Mouse (Mus musculus) hindbrain, embryonic 13.5 days (tissue): Measurements from ENCODE around the gene Dcps. TPM values are rescaled to one million over a fixed set of nuclear protein-coding genes. Genes with fewer than 3 reads are reported as not detected.
A peak's percentile ranks its signal among the peaks of the same experiment; 100 is the strongest.

ENCODE experiments used
- ATAC-seq: fragments of 200-750 bp; cut with Nextera tagmentation; 2 replicates; pipeline ENCODE4 v1.8.0; 2017; ENCODE audit warnings: moderate TSS enrichment; ENCODE audit not compliant: low FRiP score
- H3K27ac ChIP-seq: fragments of 300-500 bp; sonication (generic); 2 replicates; pipeline ENCODE4 v1.5.1; 2015; ENCODE audit warnings: inconsistent platforms, mild to moderate bottlenecking, moderate library complexity
- H3K27me3 ChIP-seq: fragments of 300-500 bp; sonication (generic); 2 replicates; pipeline ENCODE4 v1.6.1; 2015; ENCODE audit warnings: mild to moderate bottlenecking, inconsistent platforms
- H3K36me3 ChIP-seq: fragments of 300-500 bp; sonication (generic); 2 replicates; pipeline ENCODE4 v1.6.1; 2015; ENCODE audit warnings: mild to moderate bottlenecking, inconsistent platforms
- H3K4me1 ChIP-seq: fragments of 300-500 bp; sonication (generic); replicated peaks from 2 replicates; pipeline ENCODE4 v1.6.1; 2015; ENCODE audit warnings: inconsistent platforms
- H3K4me2 ChIP-seq: fragments of 300-500 bp; sonication (generic); 2 replicates; pipeline ENCODE4 v1.6.1; 2015; ENCODE audit warnings: inconsistent platforms, mild to moderate bottlenecking, moderate library complexity
- H3K4me3 ChIP-seq: fragments of 300-500 bp; sonication (generic); 2 replicates; pipeline ENCODE4 v1.5.1; 2015; ENCODE audit warnings: mild to moderate bottlenecking, inconsistent platforms
- H3K9ac ChIP-seq: fragments of 300-500 bp; sonication (generic); 2 replicates; pipeline ENCODE4 v1.6.1; 2015; ENCODE audit warnings: mild to moderate bottlenecking, inconsistent platforms
- H3K9me3 ChIP-seq: fragments of 300-500 bp; sonication (generic); 2 replicates; pipeline ENCODE4 v1.6.1; 2016; ENCODE audit warnings: inconsistent platforms
- WGBS: fragments of 180-500 bp; shearing (Covaris S2); methylation state at CpG from one replicate; pipeline ENCODE4 v1.1.7; 2015; 5-methylcytosine and 5-hydroxymethylcytosine counted together
- polyA plus RNA-seq: library from polyadenylated mRNA; unstranded; fragments of >200 nt; fragmentation: Nextera tagmentation; extraction: Ambion mirVana; gene quantifications from 2 replicates; pipeline ENCODE4 v1.2.1, GENCODE M21; 2015

The Dcps gene
- polyA plus RNA-seq, 1 experiment from 2014 or later: 80.1 TPM

DNA sequence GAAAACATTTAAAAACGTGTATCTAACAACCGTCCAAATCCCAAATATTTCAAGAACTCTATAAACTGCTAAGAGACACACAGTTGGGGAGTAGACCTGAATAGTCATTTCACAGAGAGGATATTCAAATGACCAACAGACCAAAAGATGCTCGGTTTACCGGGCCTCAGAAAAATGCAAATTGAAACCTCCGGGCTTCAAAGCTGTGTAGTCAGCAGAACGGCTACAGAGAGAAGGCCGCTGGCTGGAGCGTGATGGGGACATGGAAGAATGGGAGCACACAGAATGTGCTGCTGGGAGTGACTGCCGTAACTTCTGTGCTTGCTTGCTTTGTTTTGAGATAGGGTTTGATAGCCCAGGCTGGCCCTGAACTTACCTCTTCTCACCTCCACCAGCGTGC lies 22.5 kb upstream of the Dcps start:
- ATAC-seq: no peak
- no peak overlapping the region for H3K27ac ChIP-seq

DNA sequence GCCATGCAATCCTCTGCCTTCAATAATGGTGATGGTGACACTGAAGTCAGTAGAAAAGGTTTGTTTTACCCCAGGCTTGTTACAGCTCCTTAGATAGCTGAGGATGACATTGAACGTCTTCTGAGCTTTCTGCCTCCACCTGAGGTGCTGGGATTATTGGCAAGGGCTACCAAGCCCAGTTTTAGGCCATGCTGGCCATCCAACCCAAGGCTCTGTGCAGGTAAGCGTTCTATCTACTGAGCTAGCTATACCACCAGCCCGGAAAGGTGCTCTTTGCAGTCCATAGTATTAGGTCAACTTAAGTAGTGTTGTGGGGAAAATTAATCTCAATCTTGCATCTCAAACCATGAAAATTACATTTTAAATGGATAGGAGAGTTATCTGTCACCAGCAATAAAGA lies 21.8 kb upstream of the Dcps start:
- no peak for ATAC-seq
- H3K4me3 ChIP-seq: no peak overlapping the region
- H3K9ac ChIP-seq: no peak overlapping the region
- H3K4me1 ChIP-seq: peaks cover 22% of the 10 kb centered on the region
- no peak overlapping the region for H3K27ac ChIP-seq
- H3K9me3 ChIP-seq: no peaks in the 10 kb centered on the region
- no peaks in the 10 kb centered on the region for H3K27me3 ChIP-seq
- no peak overlapping the region for H3K4me2 ChIP-seq
- WGBS: 92% methylated on average over 3 of the region's 3 CpGs
- no peaks in the 10 kb centered on the region for H3K36me3 ChIP-seq

More for the DNA sequence above, 22.5 kb upstream of the Dcps start:
- Histone ChIP-seq H3K9me3 (no peaks in the 10 kb centered on the region), H3K27me3 (no peaks in the 10 kb centered on the region), H3K9ac (no peak overlapping the region), H3K4me3 (no peak overlapping the region), H3K4me1 (peaks cover 22% of the 10 kb centered on the region), H3K4me2 (no peak overlapping the region), H3K36me3 (no peaks in the 10 kb centered on the region)
- 71% methylated on average over 10 of the region's 10 CpGs for WGBS

DNA sequence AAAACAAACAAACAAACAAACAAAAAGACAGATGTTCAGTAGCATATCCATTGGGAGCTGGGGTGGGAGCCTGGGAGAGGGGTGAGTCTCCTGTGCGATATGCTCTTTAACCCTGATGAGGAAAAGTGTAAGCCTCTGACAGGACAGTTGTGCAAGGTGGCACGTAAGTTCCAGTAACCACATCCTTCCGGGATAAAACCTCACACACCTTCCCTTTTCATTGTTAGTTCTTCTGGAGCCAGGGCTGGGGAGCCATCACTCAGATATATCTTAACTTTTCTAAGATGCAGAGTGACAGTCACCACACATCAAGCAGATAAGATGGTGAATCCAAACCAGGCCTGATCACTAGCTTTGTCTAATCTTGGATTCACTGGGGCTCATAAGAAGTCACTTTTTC lies 18.2 kb upstream of the Dcps start:
- no peak overlapping the region for H3K4me2 ChIP-seq
- H3K36me3 ChIP-seq: peaks cover 8% of the 10 kb centered on the region; the same call in 1 of the 2 replicates
- H3K4me1 ChIP-seq: peaks cover 1% of the 10 kb centered on the region; the same call in 1 of the 2 replicates

DNA sequence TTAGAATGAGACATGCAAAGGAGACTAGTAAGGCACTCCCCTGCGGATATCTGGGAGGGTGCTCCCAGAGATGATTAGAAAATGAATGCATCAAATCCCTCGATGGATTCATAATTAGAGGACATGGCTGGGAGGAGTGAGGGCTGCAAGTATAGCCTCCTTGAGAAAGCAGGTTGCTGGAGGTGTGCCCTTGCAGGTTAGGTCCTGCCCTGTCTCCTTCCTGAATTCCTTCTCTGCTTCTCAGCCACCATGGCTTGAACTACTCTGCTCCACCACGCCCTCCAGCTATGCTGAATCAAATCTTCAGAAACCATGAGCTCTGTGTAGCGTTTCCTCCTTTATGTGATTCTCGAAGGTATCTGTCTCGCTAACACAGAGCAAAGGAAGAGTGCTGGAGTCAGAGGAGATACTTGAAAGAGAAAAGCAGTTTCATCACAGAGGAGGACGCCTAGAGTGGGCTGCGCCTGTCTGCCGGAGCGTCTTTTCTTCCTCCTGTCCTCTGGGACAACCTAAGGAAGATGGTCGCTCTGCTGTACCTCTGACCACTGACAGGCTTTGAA lies 17.2 kb upstream of the Dcps start:
- Histone ChIP-seq H3K9me3 (no peaks in the 10 kb centered on the region), H3K36me3 (peaks cover 15% of the 10 kb centered on the region; the same call in 1 of the 2 replicates), H3K27me3 (no peaks in the 10 kb centered on the region), H3K4me3 (no peak overlapping the region), H3K9ac (no peak overlapping the region), H3K4me2 (no peak overlapping the region), H3K27ac (no peak overlapping the region), H3K4me1 (peaks cover 5% of the 10 kb centered on the region; the same call in 1 of the 2 replicates)
- ATAC-seq: 0 out of 2 replicates have a peak, but pooled peaks have one; percentile 32
- WGBS: 79% methylated on average over 11 of the region's 11 CpGs

More for the DNA sequence above, 18.2 kb upstream of the Dcps start:
- ATAC-seq: no peak
- Histone ChIP-seq H3K9me3 (no peaks in the 10 kb centered on the region), H3K27ac (no peak overlapping the region), H3K4me3 (no peak overlapping the region), H3K9ac (no peak overlapping the region), H3K27me3 (no peaks in the 10 kb centered on the region)
- WGBS: 95% methylated on average over 3 of the region's 3 CpGs

DNA sequence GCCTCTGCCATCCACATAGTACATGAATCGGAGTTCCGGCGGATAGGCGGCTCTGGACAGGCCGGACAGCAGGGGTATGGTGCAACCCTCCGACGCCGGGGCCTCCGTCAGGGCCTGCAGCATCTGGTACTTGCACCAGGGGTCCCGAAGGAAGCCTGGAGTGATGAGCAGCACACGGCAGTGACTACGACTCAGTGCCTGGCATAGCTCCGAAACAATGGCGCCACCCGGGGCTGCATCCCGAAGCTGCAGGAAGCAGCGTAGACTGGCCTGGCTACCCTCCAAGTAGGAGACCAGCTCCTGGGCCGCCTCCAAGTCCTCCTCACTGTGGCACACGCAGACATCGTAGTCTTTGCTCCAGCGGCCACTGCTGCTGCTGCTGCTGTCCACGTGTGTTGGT lies 12.8 kb upstream of the Dcps start:
- H3K9me3 ChIP-seq: no peaks in the 10 kb centered on the region
- H3K4me2 ChIP-seq: no peak overlapping the region
- H3K9ac ChIP-seq: no peak overlapping the region
- H3K4me1 ChIP-seq: peaks cover 5% of the 10 kb centered on the region; the same call in 1 of the 2 replicates
- peaks cover 23% of the 10 kb centered on the region; the same call in 1 of the 2 replicates for H3K36me3 ChIP-seq
- peak; percentile 55 for ATAC-seq
- no peak overlapping the region for H3K4me3 ChIP-seq
- 69% methylated on average over 22 of the region's 22 CpGs for WGBS
- H3K27ac ChIP-seq: 0 out of 2 replicates have a peak overlapping the region, but pooled peaks have one; percentile 4
- H3K27me3 ChIP-seq: no peaks in the 10 kb centered on the region

DNA sequence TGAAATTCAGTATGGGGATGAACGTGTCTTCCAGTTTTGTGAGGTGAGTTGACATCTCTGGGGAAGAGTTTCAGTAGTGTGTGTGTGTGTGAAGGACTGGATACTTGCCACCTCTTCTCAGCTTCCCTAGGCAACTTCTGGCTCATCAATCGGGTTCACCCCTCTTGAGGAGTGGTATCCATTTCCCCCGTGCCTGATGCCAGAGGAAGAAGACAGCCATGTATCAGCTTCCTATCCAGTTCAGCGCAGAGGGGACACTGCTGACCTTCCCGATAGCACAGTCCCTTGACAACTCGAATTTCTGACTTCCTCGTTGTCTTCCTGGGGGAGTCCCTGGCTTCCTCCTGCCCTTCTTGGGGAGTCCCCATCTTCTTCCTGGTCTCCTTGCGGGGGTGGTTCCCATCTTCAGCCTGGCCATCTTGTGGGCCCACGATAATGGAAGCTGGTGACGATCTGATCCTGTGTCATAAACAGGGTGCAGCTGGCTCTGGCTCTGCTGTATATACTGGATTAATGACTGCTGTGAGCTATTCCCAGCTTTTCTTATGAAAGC lies 11.6 kb upstream of the Dcps start:
- WGBS: 89% methylated on average over 10 of the region's 10 CpGs
- peaks cover 23% of the 10 kb centered on the region; the same call in 1 of the 2 replicates for H3K36me3 ChIP-seq
- no peak overlapping the region for H3K27ac ChIP-seq
- H3K9me3 ChIP-seq: no peaks in the 10 kb centered on the region
- no peak overlapping the region for H3K4me3 ChIP-seq
- H3K4me1 ChIP-seq: 0 out of 2 replicates have a peak, but pooled peaks cover 5% of the 10 kb centered on the region
- no peak for ATAC-seq
- no peak overlapping the region for H3K4me2 ChIP-seq
- no peak overlapping the region for H3K9ac ChIP-seq
- no peaks in the 10 kb centered on the region for H3K27me3 ChIP-seq

DNA sequence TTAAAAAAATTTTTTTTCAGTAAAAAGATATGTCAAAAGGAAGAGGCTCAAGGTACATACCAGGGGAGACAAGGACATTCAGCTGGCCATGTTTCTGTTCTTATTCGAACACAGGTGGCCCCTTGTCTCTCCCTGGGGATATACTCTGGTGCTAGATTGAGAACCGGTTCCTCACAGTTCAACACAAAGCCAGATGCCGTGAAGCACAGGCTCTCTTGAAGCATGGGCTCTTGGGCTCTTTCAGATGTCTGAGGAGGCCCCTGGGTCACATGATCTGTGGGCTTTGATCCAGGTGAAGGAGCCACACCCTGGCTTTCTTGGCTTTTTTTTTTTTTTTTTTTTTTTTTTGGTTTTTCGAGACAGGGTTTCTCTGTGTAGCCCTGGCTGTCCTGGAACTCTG lies 10.6 kb upstream of the Dcps start:
- Histone ChIP-seq H3K9me3 (no peaks in the 10 kb centered on the region), H3K36me3 (peaks cover 23% of the 10 kb centered on the region; the same call in 1 of the 2 replicates), H3K27ac (no peak overlapping the region), H3K9ac (no peak overlapping the region), H3K4me1 (0 out of 2 replicates have a peak, but pooled peaks cover 5% of the 10 kb centered on the region), H3K4me3 (no peak overlapping the region), H3K27me3 (no peaks in the 10 kb centered on the region), H3K4me2 (no peak overlapping the region)
- no peak for ATAC-seq
- 82% methylated on average over 4 of the region's 4 CpGs for WGBS

DNA sequence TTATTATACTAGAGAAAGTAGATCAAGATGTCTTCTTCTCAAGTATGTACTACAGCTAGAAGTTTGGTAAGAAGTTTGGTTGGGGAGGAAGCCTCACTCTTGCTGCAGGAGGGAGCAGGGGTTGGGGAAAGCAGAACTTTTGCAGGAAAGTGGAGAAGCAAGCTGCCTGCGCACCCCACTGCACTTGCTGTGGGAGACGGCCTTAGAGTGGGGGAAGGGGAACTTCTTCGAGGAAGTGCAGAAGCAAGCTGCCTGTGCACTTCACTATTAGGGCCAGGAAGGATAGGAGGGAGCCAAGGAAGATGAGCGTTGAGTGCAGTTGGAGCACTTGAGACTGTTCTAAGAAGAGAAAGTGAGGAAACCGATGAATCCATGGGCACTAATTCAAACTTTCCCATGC lies 7.5 kb upstream of the Dcps start:
- H3K27ac ChIP-seq: no peak overlapping the region
- no peak for ATAC-seq

DNA sequence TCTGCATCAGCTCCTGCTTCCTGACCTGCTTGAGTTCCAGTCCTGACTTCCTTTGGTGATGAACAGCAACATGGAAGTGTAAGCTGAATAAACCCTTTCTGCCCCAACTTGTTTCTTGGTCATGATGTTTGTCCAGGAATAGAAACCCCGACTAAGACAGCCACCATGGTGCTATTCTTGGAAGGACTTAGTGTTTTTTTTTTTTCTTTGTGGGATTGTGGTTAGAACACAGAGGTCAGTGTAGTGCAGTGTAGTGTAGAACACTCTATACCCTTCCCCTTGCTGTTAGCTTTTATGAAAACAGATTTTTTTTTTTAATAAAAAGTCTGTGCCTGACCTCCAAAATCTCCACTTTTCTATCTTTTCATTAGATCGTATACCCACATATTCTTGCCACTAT lies 7.0 kb upstream of the Dcps start:
- Histone ChIP-seq H3K4me1 (no peaks in the 10 kb centered on the region), H3K4me3 (no peak overlapping the region), H3K27me3 (no peaks in the 10 kb centered on the region), H3K27ac (no peak overlapping the region), H3K9me3 (no peaks in the 10 kb centered on the region), H3K4me2 (no peak overlapping the region), H3K36me3 (peaks cover 8% of the 10 kb centered on the region; the same call in 1 of the 2 replicates), H3K9ac (no peak overlapping the region)
- 88% methylated on average over 2 of the region's 2 CpGs for WGBS
- no peak for ATAC-seq

More for the DNA sequence above, 7.5 kb upstream of the Dcps start:
- Histone ChIP-seq H3K36me3 (peaks cover 9% of the 10 kb centered on the region; the same call in 1 of the 2 replicates), H3K4me1 (no peaks in the 10 kb centered on the region), H3K4me2 (no peak overlapping the region), H3K27me3 (no peaks in the 10 kb centered on the region), H3K9ac (no peak overlapping the region), H3K9me3 (no peaks in the 10 kb centered on the region), H3K4me3 (no peak overlapping the region)
- 69% methylated on average over 5 of the region's 5 CpGs for WGBS

DNA sequence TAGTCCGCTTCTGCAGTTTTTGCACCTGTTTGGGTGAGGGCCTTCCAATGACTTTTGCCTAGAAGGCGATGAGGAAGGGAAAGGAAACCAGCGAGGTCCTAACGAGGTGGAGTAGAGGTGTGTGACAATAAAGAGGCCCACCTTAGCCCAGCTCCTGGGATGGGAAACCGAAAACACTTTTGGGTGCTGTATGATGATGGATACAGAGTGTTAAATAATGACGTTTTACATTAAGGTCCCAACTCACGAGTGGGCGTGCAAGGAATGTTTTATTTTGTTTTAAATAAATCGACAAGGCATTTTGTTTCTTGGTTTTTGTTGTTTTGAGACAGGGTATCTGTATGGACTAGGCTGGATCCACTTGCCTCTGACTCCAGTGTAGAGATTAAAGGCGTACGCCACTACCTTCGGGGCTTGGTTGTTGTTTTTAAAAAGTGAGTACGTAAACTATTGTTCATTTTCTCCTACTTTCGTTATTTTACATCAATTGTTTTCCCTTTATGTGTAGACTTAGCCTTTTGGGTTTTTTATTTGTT lies 331 bp upstream of the Dcps start:
- H3K9me3 ChIP-seq: no peaks in the 10 kb centered on the region
- peak overlapping the region; percentile 80 for H3K4me2 ChIP-seq
- ATAC-seq: peak; percentile 59; the same call in 1 of the 2 replicates
- no peaks in the 10 kb centered on the region for H3K27me3 ChIP-seq
- H3K9ac ChIP-seq: peak overlapping the region; percentile 71; the same call in 1 of the 2 replicates
- peak overlapping the region; percentile 50 for H3K4me3 ChIP-seq
- H3K4me1 ChIP-seq: peaks cover 11% of the 10 kb centered on the region
- H3K27ac ChIP-seq: peak overlapping the region; percentile 87; the same call in 1 of the 2 replicates
- no peaks in the 10 kb centered on the region for H3K36me3 ChIP-seq
- 49% methylated on average over 14 of the region's 14 CpGs for WGBS

DNA sequence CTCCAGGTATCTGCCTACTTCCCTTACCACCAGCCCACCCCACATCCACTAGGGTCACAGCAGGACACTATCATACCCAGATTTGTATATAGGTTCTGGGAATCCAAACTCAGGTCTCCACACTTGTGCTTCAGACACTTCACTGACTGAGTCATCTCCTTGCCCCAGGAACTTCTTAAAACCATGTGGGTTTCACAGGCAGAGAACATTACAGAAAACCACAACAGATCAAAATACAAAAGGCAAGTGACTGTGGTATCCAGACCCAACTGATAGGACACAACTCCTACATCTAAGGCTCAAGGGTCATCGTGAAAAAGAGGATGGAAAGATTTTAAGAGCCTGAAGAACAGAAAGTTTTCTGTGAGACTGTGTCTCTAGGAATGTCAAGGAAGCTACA lies 2.5 kb downstream of the Dcps start:
- no peaks in the 10 kb centered on the region for H3K27me3 ChIP-seq
- no peak overlapping the region for H3K27ac ChIP-seq
- no peak for ATAC-seq
- no peak overlapping the region for H3K4me3 ChIP-seq
- 91% methylated on average over 1 of the region's 1 CpGs for WGBS
- peaks cover 11% of the 10 kb centered on the region for H3K4me1 ChIP-seq
- peaks cover 16% of the 10 kb centered on the region for H3K36me3 ChIP-seq
- H3K9me3 ChIP-seq: no peaks in the 10 kb centered on the region
- no peak overlapping the region for H3K9ac ChIP-seq
- no peak overlapping the region for H3K4me2 ChIP-seq

DNA sequence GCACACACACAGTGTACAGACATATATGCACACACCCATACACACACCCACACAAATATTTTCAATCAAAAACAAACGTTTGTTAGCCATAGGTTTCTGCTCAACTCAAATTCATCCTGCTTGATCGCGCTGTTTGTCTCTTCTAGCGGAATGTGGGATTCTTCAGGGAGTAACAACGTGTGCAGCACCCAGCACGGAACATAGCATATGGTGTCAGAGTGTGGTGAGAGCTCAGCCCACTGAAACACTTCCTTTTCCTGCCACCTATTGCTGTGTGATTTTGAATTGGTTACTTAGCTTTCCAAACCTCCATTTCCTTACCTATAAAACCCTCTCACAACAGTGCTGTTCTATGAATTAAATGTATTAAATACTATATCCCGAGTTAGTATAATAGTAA lies 5.8 kb downstream of the Dcps start:
- no peaks in the 10 kb centered on the region for H3K9me3 ChIP-seq
- H3K9ac ChIP-seq: no peak overlapping the region
- H3K4me1 ChIP-seq: peaks cover 19% of the 10 kb centered on the region
- no peak overlapping the region for H3K27ac ChIP-seq
- no peaks in the 10 kb centered on the region for H3K27me3 ChIP-seq
- peaks cover 16% of the 10 kb centered on the region for H3K36me3 ChIP-seq
- 95% methylated on average over 7 of the region's 7 CpGs for WGBS
- H3K4me2 ChIP-seq: no peak overlapping the region
- no peak for ATAC-seq
- H3K4me3 ChIP-seq: no peak overlapping the region
